Mouse (Mus musculus) urinary bladder, postnatal 25 days (tissue): ENCODE results near the gene Ppargc1a.

Experiments
- DNase-seq: peaks from one replicate; pipeline ENCODE4 v3.0.0; 2022; ENCODE audit warnings: low spot score

Gene Ppargc1a

GRCm38 (mm10) chr5:51412303-51413117 lies 155.0 kb downstream of the Ppargc1a start:
- no peak for DNase-seq

- no peak for DNase-seq
These were observed 157.5 kb downstream of the Ppargc1a start for GRCm38 (mm10) chr5:51410006-51410405.

DNA sequence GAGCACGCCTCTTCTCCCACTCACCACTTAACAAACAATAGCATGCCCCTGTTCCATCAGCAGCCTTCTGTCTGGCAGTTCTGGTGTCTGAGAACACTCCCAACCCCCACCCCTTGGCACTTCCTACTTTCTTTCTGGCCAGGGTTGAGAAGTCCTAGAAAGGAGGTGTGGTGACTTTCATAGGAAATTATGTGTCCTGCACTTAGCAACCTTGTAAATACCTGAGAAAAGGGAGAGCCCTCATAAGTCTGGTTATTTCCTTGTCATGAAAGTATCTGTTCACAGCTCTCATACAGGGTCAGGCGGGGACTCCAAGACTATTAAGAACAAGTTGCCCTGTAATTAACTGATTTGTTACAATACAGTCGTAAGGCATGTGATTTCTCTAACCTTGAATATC lies 161.1 kb downstream of the Ppargc1a start:
- no peak for DNase-seq
